Mouse (Mus musculus) activated CD4-positive, CD25-positive, alpha-beta regulatory T cell, adult 9 weeks (primary cell): ENCODE measurements around the gene Troap. TPM values are rescaled to one million over a fixed set of nuclear protein-coding genes. Genes with fewer than 3 reads are reported as not detected.

Experiments used
- polyA plus RNA-seq: library from polyadenylated mRNA; unstranded; fragments of 100-300 nt; shearing (Covaris generic); gene quantifications from one replicate; pipeline ENCODE4 v1.2.1, GENCODE M21; 2017

Troap gene
- polyA plus RNA-seq = 1.7 TPM

GRCm38 (mm10) chr15:99074019-99074599 lies at the start of gene Troap:
Gene Troap (plus strand): TSS chr15:99074575.

GRCm38 (mm10) chr15:99029619-99030584 lies 44.5 kb upstream of the Troap start, which contains the start of gene Tuba1c:
Gene Tuba1c (plus strand): TSS chr15:99029891.

GRCm38 (mm10) chr15:99055040-99055439 lies 19.3 kb upstream of the Troap start, which contains the start of gene Prph:
Gene Prph (plus strand): TSS chr15:99055174.

GRCm38 (mm10) chr15:99087253-99088075 lies 13.1 kb downstream of the Troap start, which contains the start of gene C1ql4:
Gene C1ql4 (minus strand): TSS chr15:99087817.

GRCm38 (mm10) chr15:99092870-99093269 lies 18.5 kb downstream of the Troap start, which contains the start of gene Dnajc22:
Gene Dnajc22 (plus strand): TSS chr15:99093170.

GRCm38 (mm10) chr15:99125711-99126080 lies 51.3 kb downstream of the Troap start, which contains the start of gene Spats2:
Gene Spats2 (plus strand): TSS chr15:99125916.

Other genes starting within 250 kb of the Troap start
- 119 TPM for gene Prkag1, start 243.1 kb upstream of the Troap start, polyA plus RNA-seq
- 24.6 TPM for gene Kmt2d, start 203.4 kb upstream of the Troap start, polyA plus RNA-seq
- 14.2 TPM for gene Rhebl1, start 180.0 kb upstream of the Troap start, polyA plus RNA-seq
- not detected for gene Dhh, start 176.0 kb upstream of the Troap start, polyA plus RNA-seq
- 62.0 TPM for gene Lmbr1l, start 156.3 kb upstream of the Troap start, polyA plus RNA-seq
- 562 TPM for gene Tuba1b, start 140.0 kb upstream of the Troap start, polyA plus RNA-seq
- gene Gm49450, start 121.0 kb upstream of the Troap start, polyA plus RNA-seq = not detected
- 219 TPM for gene Tuba1a, start 120.9 kb upstream of the Troap start, polyA plus RNA-seq
- 67.9 TPM for gene Tuba1c, start 44.7 kb upstream of the Troap start, polyA plus RNA-seq
- not detected for gene Prph, start 19.4 kb upstream of the Troap start, polyA plus RNA-seq
- not detected for gene C1ql4, start 13.2 kb downstream of the Troap start, polyA plus RNA-seq
- gene Dnajc22, start 18.6 kb downstream of the Troap start, polyA plus RNA-seq = not detected
- 0.15 TPM for gene Spats2, start 51.3 kb downstream of the Troap start, polyA plus RNA-seq
- gene Kcnh3, start 150.3 kb downstream of the Troap start, polyA plus RNA-seq = 1.1 TPM
- gene Mcrs1, start 177.4 kb downstream of the Troap start, polyA plus RNA-seq = 107 TPM
- gene Prpf40b, start 220.5 kb downstream of the Troap start, polyA plus RNA-seq = 12.6 TPM
- gene Fam186b, start 221.3 kb downstream of the Troap start, polyA plus RNA-seq = 0.17 TPM